Mouse (Mus musculus): ENCODE measurements around the gene Snx15.

Snx15 gene

DNA sequence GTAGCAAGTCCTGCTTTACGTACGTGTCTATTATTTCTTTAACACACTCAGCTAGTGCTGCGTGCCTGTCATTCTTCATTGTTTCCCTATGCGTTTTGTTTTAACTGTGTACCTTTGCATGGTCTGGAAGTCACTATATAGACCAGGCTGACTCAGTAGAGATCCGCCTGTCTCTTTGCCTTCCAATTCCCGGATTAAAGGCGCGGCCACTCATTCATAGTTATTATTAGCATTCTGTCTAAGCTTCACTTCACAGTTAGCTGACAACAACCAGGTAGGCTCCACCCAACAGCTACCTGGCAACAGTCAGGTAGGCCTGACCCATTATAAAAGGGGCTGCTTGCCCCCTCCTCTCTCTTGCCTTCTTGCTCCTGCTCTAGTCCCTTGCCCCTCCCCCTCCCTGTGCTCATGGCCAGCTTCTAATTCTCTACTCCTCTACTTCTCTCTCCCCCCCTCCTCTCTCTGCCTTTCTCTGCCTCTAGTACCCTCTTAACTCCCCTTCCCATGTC is 9.4 kb downstream of the Snx15 start:
- DNase-seq, result peak in 1 of 2 experiments; percentile 31

GRCm38 (mm10) chr19:6117986-6118676 is 10.0 kb downstream of the Snx15 start, which contains the start of gene Sac3d1:
Gene Sac3d1 (minus strand): TSS chr19:6118650.
- peak; percentile 88 to 90 for DNase-seq

- DNase-seq, result no peak
Observed at GRCm38 (mm10) chr19:6117346-6117985, 10.6 kb downstream of the Snx15 start.

GRCm38 (mm10) chr19:6116113-6116850 is 11.8 kb downstream of the Snx15 start:
- DNase-seq, result no peak

- no peak for DNase-seq
Observed at GRCm38 (mm10) chr19:6113116-6113515, 15.0 kb downstream of the Snx15 start.

GRCm38 (mm10) chr19:6105586-6105985 is 22.5 kb downstream of the Snx15 start, which contains the start of gene Naaladl1:
Gene Naaladl1 (plus strand): TSS chr19:6105782.
- no peak for DNase-seq

DNA sequence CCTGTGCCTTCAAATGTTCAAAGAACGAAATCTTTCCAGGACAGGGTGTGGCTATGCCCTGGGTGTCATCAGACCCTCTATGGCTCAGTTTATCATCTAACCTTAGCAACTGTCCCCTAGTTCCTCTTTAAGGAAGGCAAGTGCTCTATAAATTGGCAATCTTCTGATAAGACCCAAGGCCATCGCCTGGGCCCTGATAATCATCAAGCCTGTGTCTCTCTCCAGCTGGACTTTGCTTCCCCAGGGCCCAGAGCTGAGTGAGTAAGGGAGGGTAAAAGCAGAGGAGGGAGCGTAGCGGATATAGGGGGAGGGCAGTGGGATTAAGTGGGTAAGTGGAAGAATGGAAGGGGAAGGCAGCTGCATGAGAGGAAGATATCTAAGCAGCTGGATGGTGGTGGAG is 23.6 kb downstream of the Snx15 start:
- no peak for DNase-seq

DNA sequence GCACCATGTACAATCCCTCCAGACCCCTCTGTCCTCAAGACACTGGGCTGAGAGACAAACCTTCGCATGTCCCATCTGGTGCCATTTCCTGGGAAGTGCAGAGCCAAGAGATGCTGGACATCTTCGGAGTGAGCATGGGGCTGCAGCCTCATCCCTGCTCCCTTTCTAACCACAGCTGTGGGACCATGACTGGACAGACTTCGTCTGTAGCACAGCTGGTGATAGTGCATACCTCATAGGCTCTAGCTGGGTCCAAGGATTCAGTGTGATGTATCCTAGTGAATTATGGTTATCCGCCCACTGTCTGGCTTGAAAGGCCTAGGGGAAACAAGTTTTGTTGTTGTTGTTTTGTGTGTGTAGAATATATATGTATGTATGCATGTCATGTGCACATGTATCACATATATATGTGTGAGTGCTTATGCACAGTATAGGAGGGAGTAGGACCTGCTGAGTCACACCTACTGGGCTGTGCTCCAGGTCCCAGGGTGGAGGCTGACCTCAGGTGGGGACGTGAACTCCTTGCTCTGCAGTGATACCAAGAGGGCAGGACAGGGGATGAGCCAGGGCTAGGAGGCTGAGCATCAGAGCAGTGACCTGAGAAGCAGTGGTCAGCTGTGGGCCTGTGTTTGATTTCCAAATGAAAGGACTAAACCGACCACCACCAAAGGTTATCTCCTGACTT is 25.8 kb downstream of the Snx15 start:
- DNase-seq, result no peak

GRCm38 (mm10) chr19:6101186-6101585 is 26.9 kb downstream of the Snx15 start:
- no peak for DNase-seq

- no peak for DNase-seq
Observed at GRCm38 (mm10) chr19:6097847-6098246, 30.3 kb downstream of the Snx15 start.

DNA sequence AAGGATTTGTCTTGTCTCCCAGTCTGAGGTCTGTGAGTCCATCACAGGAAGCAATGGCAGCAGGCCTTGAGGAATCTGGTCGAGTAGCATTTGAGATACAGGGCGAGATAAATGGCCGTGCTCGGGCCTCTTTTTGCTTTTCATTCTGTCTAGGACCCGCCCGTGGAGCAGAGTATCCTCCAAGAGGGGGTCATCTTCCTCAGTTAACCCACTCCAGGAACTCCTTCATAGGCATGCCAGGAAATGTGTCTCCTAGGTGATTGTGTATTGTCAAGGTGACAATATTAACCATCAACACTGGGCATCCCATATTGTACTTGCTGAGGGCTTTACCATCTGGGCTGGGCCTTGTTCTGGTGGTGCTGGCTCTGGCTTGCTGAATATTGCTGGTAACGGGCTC is 34.0 kb downstream of the Snx15 start, which contains the start of gene AC131692.1:
Gene AC131692.1, plus strand, starts transcription at position 301 of the 400 bp plus-strand sequence.
- DNase-seq, result no peak

DNA sequence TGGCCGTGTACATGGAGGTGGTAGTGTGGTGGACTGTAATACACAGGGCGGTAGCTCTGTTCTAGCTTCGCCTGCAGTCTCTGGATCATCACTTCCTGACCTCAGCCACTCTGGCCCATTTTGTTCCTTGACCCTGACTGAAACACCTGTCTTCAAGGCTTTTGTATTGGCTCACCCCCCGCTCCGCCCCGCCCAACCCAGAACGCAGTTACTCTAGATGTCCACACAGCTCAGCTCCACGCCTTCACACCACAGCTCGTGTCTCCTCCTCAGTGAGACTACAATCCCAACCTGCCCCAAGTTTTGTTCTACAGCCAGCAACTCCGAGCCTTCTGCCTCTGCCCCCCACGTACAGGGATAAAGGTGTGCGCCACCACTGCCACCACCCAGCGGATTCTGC is 39.3 kb downstream of the Snx15 start:
- no peak for DNase-seq

GRCm38 (mm10) chr19:6085417-6085879 is 42.7 kb downstream of the Snx15 start:
- DNase-seq, result peak; percentile 51 to 68

- peak; percentile 93 to 96 for DNase-seq
Observed at GRCm38 (mm10) chr19:6084478-6085248, 43.4 kb downstream of the Snx15 start, which contains the start of the genes Zfpl1 and Cdca5. Gene Zfpl1 (minus strand): TSS chr19:6084956. Gene Cdca5 (plus strand): TSS chr19:6084983.

- no peak for DNase-seq
Observed at GRCm38 (mm10) chr19:6082156-6082555, 45.9 kb downstream of the Snx15 start, which contains the start of gene Gm28374. Gene Gm28374 (minus strand): TSS chr19:6082256.

- DNase-seq, result no peak
Observed at GRCm38 (mm10) chr19:6079983-6080480, 48.1 kb downstream of the Snx15 start, which contains the start of gene Tmem262. Gene Tmem262 (plus strand): TSS chr19:6080033.

DNA sequence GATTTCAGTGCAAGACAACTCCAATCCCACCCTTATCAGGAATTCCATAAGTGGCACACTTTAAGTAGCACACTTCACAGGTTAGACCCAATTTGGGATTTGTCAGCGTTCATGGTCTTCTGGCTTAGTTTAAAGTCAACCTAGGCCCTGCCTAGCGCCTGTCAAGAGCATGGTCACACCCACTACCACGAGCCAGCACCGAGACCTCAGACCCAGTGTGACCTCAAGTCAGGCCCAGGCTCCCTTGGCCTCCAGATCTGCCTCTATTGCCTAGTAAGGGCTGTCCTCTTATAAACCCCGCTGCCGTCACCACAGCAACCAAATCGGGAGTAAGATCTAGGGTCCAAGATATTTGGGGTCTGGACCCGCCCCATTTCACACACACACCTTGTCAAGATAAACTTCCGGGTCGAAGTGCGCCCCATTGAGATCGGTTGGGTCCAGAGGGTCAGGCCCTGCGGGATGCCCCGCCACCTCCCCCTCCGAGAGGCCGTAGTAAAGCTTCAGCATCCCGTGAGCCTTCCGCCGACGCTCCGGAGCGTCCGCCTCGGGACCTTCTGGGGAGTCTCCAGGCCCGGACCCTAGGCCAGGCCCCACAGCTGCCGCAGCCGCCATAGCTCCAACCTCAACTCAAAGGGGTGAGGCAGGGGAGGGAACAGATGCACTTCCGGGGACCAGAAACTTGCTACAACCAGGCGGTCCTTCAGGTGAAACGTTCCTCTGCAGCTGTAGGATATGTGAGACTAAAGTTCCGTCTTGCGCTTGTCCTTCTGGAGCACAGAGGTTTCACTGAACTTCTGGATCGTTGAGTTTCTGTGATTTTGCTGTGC is 51.3 kb downstream of the Snx15 start, which contains the start of gene Vps51:
Gene Vps51, minus strand, starts transcription at position 668 of the 830 bp plus-strand sequence.
- DNase-seq, result peak; percentile 81 to 83

- DNase-seq, result no peak
Observed at GRCm38 (mm10) chr19:6073889-6074288, 54.2 kb downstream of the Snx15 start.

GRCm38 (mm10) chr19:6071261-6071660 is 56.8 kb downstream of the Snx15 start:
- DNase-seq, result no peak

Data from thymus, postnatal 36 days (tissue).